Mouse (Mus musculus): Measurements from ENCODE around the gene Trhr2.

Gene Trhr2

GRCm38 (mm10) chr8:122332753-122333506 is 27.6 kb downstream of the Trhr2 start:
- peak; percentile 86 to 95 for DNase-seq (ENCODE audit: inconsistent age in 2 of 2, low spot score in 1 of 2)

GRCm38 (mm10) chr8:122331134-122331523 is 29.4 kb downstream of the Trhr2 start:
- peak; percentile 56 to 68 for DNase-seq (ENCODE audit: inconsistent age in 2 of 2, low spot score in 1 of 2)

GRCm38 (mm10) chr8:122330446-122331133 is 30.0 kb downstream of the Trhr2 start:
- DNase-seq (ENCODE audit: inconsistent age in 2 of 2, low spot score in 1 of 2): no peak

DNA sequence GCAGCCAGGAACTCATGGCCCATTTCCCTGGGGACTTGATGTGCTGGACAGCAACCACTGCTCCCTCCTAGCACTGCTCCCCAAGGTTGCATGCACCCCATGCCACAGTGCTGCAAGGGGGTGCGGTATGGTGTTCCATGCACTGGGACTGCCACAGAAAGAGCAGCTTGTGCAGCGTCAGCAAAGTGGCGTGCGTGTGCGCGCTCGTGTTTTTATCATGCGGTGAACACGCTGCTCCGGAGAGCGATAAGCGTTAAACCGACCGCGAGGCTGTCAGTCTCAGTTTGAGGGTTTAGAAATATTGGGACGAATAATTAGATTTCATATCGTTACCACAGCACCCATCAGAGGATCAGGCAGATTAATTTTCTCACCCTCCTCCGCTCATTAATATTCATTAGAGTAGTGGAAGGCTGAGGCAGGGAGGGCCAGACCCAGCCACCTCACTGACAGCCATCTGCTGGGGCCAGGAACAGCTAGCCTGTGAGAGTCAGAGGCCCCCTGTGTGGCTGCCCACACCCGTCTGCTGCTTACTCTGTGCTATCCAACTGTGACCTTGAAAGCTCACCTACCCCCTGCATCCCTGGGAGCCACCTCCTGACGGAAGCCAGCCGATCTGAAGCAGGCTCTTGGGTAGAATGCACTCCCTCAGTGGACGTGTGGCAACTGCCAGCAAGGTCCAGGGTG is 30.9 kb downstream of the Trhr2 start:
- DNase-seq (ENCODE audit: inconsistent age in 2 of 2, low spot score in 1 of 2): no peak

DNA sequence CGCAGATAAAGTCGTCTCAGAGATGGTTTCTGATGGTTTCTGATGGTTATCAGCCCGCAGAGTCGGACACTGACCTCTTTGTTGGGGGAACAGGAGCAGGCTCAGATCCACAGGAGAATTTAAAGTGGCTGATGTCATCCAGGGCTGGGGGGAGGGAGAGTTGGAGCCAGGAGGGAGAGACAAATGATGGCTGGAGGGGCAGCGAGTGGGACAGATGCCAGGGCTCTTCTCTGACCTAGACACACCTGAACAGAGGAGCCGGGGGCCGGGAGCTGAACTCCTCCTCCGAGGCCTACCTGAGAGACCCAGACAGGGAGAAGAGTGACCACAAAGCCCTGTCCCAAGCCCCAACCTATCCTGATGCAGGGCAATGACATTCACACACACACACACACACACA is 31.5 kb downstream of the Trhr2 start:
- DNase-seq (ENCODE audit: inconsistent age in 2 of 2, low spot score in 1 of 2): no peak

- DNase-seq (ENCODE audit: inconsistent age in 2 of 2, low spot score in 1 of 2): no peak
Observed at GRCm38 (mm10) chr8:122326114-122326542, 34.4 kb downstream of the Trhr2 start.

GRCm38 (mm10) chr8:122325196-122325595 is 35.4 kb downstream of the Trhr2 start:
- no peak for DNase-seq (ENCODE audit: inconsistent age in 2 of 2, low spot score in 1 of 2)

DNA sequence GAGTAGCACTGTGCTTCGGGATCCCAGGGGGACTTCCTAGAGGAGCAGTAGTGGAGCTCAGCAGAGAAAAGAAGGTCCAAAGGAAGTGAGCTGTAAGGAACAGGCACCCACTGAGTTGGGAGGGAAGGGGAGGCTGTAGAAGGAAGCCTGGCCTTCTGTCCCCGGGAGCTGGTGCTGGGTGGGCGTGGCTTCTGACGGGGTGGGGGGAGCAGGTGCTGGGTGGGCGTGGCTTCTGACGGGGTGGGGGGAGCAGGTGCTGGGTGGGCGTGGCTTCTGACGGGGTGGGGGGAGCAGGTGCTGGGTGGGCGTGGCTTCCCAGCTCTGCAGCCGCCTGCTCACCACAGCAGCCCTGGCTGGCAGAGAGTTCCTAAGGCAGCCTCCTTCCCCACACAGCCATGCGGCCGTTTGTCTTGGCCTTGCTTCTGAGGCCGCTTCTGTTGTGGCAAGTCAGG is 36.6 kb downstream of the Trhr2 start:
- DNase-seq (ENCODE audit: inconsistent age in 2 of 2, low spot score in 1 of 2): peak in 1 of 2 experiments; percentile 27

GRCm38 (mm10) chr8:122322792-122323191 is 37.8 kb downstream of the Trhr2 start:
- peak; percentile 40 to 56 for DNase-seq (ENCODE audit: inconsistent age in 2 of 2, low spot score in 1 of 2)

- DNase-seq (ENCODE audit: inconsistent age in 2 of 2, low spot score in 1 of 2): no peak
Observed at GRCm38 (mm10) chr8:122322126-122322525, 38.4 kb downstream of the Trhr2 start.

GRCm38 (mm10) chr8:122321455-122321921 is 39.1 kb downstream of the Trhr2 start:
- DNase-seq (ENCODE audit: inconsistent age in 2 of 2, low spot score in 1 of 2): no peak

DNA sequence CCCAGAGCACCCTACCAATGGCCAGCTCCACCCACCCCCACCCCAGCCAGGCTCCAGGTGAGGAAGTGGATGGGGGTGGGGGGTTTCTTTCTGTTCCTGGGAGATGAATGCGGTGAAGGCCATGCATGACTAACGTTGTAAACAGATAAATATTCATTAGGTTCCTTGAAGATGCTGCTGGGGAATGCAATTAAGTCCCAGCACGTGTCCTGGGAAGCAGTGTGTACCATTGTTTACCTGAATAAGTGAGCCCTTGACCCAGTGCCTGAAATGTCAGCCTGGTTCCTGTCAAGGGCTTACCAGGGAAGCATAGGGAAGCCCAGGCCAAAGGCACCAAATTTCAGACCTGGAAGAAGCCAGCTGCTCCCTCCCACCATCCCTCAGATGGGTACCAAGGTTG is 40.0 kb downstream of the Trhr2 start:
- DNase-seq (ENCODE audit: inconsistent age in 2 of 2, low spot score in 1 of 2): no peak

DNA sequence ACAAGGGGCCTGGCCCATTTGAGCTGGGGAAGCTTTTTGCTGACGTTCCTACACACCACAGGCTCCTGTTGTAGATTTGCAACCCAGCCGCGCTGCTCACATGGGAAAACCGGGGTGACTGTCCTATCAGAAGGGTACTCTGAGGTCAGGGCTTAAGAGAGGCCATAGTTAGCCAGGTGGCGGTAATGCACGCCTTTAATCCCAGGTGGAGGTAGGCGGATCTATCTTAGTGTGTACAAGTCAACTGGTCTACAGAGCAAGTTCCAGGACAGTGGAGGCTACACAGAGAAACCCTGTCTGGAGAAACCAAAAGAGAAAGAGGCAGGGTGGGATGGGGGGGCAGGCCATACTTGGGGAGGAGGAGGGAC is 40.9 kb downstream of the Trhr2 start:
- no peak for DNase-seq (ENCODE audit: inconsistent age in 2 of 2, low spot score in 1 of 2)

GRCm38 (mm10) chr8:122319045-122319707 is 41.4 kb downstream of the Trhr2 start:
- no peak for DNase-seq (ENCODE audit: inconsistent age in 2 of 2, low spot score in 1 of 2)

GRCm38 (mm10) chr8:122317918-122318475 is 42.5 kb downstream of the Trhr2 start:
- DNase-seq (ENCODE audit: inconsistent age in 2 of 2, low spot score in 1 of 2): no peak

- DNase-seq (ENCODE audit: inconsistent age in 2 of 2, low spot score in 1 of 2): no peak
Observed at GRCm38 (mm10) chr8:122316402-122316801, 44.1 kb downstream of the Trhr2 start.

DNA sequence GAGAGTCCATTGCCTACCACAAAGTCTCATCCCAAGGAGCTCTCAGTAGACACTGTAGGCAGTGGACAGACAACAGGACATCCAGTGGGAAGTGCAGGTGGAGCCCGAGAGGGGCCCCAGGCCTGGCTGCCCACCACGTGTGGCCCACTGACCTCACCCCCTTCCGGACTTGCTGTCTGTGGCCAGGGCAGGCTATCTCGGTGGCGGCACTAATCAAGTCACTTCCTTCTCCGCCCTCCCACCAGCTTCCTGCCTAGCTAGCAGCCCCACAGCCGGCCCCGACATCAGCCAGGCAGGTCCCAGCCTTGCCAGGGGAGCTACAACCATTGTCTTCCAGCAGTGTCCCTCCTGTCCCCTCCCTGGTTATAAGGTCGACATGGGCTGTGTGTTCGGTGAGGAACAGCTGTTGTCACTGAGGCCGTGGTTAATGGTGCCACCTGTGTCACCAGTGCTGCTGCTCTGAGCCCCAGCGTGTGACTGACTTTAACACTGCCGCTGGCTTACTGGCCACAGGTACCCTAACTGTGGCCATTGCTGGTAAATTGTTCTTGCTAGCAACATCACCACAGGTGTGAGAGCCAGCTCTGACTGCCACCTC is 45.5 kb downstream of the Trhr2 start:
- DNase-seq (ENCODE audit: inconsistent age in 2 of 2, low spot score in 1 of 2): peak; percentile 45 to 60

- no peak for DNase-seq (ENCODE audit: inconsistent age in 2 of 2, low spot score in 1 of 2)
Observed at GRCm38 (mm10) chr8:122313310-122313709, 47.2 kb downstream of the Trhr2 start.

- DNase-seq (ENCODE audit: inconsistent age in 2 of 2, low spot score in 1 of 2): peak in 1 of 2 experiments; percentile 29
Observed at GRCm38 (mm10) chr8:122312553-122312952, 48.0 kb downstream of the Trhr2 start.

GRCm38 (mm10) chr8:122311115-122311514 is 49.4 kb downstream of the Trhr2 start:
- no peak for DNase-seq (ENCODE audit: inconsistent age in 2 of 2, low spot score in 1 of 2)
